Mouse (Mus musculus) G1E (cell line): ENCODE data around the gene Fbxo33. TPM values are rescaled to one million over a fixed set of nuclear protein-coding genes. Genes with fewer than 3 reads are reported as not detected.

ENCODE experiments used
- ATAC-seq: 2 replicates; pipeline ENCODE4 v1.8.0; 2016; ENCODE audit warnings: mild to moderate bottlenecking; ENCODE audit not compliant: insufficient number of reproducible peaks, poor library complexity, low FRiP score, severe bottlenecking; ENCODE audit errors: extremely low read depth
- DNase-seq: peaks from one replicate; pipeline ENCODE4 v3.0.0; 2012; ENCODE audit warnings: low spot score
- H3K27me3 ChIP-seq: 2 replicates; pipeline ENCODE4 v1.6.1; 2012; ENCODE audit warnings: mild to moderate bottlenecking, low read length, inconsistent platforms; ENCODE audit not compliant: insufficient read depth
- H3K36me3 ChIP-seq: replicated peaks from 2 replicates; pipeline ENCODE3; 2012; ENCODE audit warnings: mild to moderate bottlenecking, inconsistent platforms
- H3K4me1 ChIP-seq: 2 replicates; pipeline ENCODE4 v1.6.1; 2012; ENCODE audit warnings: low read depth, low read length, inconsistent platforms, mixed read lengths; ENCODE audit not compliant: insufficient read depth
- H3K4me3 ChIP-seq: 2 replicates; pipeline ENCODE4 v1.5.1; 2012; ENCODE audit warnings: low read depth, mild to moderate bottlenecking, inconsistent platforms, low read length, moderate library complexity, mixed read lengths
- H3K9me3 ChIP-seq: replicated peaks from 2 replicates; pipeline ENCODE4 v1.6.1; 2012; ENCODE audit warnings: inconsistent platforms
- CTCF ChIP-seq: IDR thresholded peaks from 2 replicates; pipeline ENCODE4 v1.5.1; 2012; ENCODE audit warnings: low read depth, low read length, inconsistent platforms, mixed read lengths
- GATA1 ChIP-seq: IDR thresholded peaks from 2 replicates; pipeline ENCODE4 v1.6.1; 2012; ENCODE audit warnings: borderline replicate concordance, low read length, inconsistent platforms, mixed read lengths
- GATA2 ChIP-seq: IDR thresholded peaks from 2 replicates; pipeline ENCODE4 v1.6.1; 2012; ENCODE audit warnings: low read depth, low read length, inconsistent platforms, borderline replicate concordance
- POLR2AphosphoS5 ChIP-seq: IDR thresholded peaks from 2 replicates; pipeline ENCODE4 v1.6.1; 2012; ENCODE audit warnings: low read depth, low read length, inconsistent platforms; ENCODE audit not compliant: insufficient replicate concordance
- TAL1 ChIP-seq: conservative IDR thresholded peaks from 2 replicates; pipeline ENCODE4 v1.6.1; 2012; ENCODE audit warnings: low read depth, low read length, inconsistent platforms, mixed read lengths
- polyA plus RNA-seq: library from polyadenylated mRNA; stranded (reverse); fragments of >175 nt; gene quantifications from 2 replicates; pipeline ENCODE4 v1.2.3, GENCODE M21; 2012
- total RNA-seq, 2 experiments: library from RNA; stranded (forward) in 1 of 2; stranded (reverse) in 1 of 2; fragments of 200-1000 nt in 1 of 2; fragments of >200 nt in 1 of 2; fragmentation: Nextera tagmentation in 1 of 2; gene quantifications; 2 replicates each; pipeline ENCODE4 v1.2.3; 2014 to 2017

The Fbxo33 gene
- total and polyA plus RNA-seq, 3 experiments: 6.1 to 37.4 (median 31.2) TPM

DNA sequence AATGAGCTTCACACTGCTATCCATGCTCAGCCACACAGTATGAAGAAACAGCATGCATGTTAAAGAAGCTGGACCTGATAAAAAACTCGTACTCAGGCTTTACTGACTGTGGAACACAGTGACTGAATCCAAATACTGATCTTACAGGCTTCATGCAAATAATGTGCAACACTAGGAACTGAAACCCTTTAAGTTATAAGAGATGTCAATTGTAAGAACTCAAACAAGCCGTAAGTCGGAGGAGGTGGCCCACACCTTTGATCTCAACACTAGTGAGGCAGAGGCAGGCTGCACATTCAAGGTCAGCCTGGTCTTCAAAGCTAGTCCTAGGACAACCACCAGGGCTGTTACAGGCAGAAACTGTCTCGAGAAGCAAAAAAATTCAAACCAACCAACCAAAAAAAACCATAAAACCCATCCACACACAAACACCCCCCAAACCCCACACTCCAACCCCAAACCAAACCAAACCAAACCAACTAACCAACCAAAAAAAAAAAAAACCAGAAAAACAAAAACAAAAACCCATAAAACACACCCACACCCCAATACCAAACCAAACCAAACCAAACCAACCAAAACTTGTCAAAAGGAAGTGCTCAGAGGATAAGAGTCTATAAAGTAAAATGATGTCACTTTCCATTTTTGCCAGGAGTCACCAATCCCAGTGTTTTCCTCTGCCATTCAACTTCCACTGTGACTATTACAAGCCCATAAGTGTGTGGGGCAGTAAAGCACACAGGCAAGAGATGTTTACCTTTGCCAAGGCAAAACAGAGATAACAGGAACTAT lies 13.1 kb downstream of the Fbxo33 start:
- ATAC-seq: no peak
- no peak for DNase-seq

GRCm38 (mm10) chr12:59205571-59205970 lies 14.0 kb downstream of the Fbxo33 start:
- DNase-seq (no peak), ATAC-seq (no peak)
- Histone ChIP-seq H3K9me3 (no peaks in the 10 kb centered on the region), H3K4me1 (peaks cover 26% of the 10 kb centered on the region), H3K4me3 (no peak overlapping the region), H3K27me3 (no peaks in the 10 kb centered on the region), H3K36me3 (peaks cover 36% of the 10 kb centered on the region)
- TF ChIP-seq GATA1 (no peak), TAL1 (no peak)

More for the DNA sequence above, 13.1 kb downstream of the Fbxo33 start:
- Histone ChIP-seq H3K4me1 (peaks cover 26% of the 10 kb centered on the region), H3K4me3 (no peak overlapping the region; the same call in 1 of the 2 replicates), H3K9me3 (no peaks in the 10 kb centered on the region), H3K27me3 (no peaks in the 10 kb centered on the region), H3K36me3 (peaks cover 30% of the 10 kb centered on the region)
- no peak for TF ChIP-seq GATA1
- TF ChIP-seq POLR2AphosphoS5: no peak

DNA sequence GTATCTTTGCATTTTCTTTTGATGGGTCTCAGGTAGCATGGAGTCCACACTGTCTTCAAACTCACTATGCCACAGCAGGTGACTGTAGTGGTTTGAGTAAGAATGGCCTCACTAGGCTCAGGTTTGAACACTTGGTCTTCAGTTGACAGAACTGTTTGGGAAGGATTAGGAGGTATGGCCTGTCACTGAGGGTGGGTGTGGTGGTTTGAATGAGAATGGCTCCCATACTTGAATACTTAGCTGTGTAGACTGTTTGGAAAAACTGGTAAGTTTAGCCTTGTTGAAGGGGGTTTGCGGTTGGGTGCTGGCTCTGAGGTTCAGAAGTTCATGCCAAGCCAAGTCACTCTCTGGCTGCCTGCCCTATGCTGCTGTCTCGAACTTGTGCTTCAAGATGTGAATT lies 20.2 kb downstream of the Fbxo33 start:
- H3K4me1 ChIP-seq: peaks cover 13% of the 10 kb centered on the region
- ATAC-seq (no peak), DNase-seq (no peak)
- no peak for TF ChIP-seq GATA1
- TF ChIP-seq GATA2: no peak
- no peak for TF ChIP-seq CTCF
- TF ChIP-seq TAL1: no peak
- no peak for TF ChIP-seq POLR2AphosphoS5
- no peak overlapping the region for H3K4me3 ChIP-seq
- H3K9me3 ChIP-seq: no peaks in the 10 kb centered on the region
- no peaks in the 10 kb centered on the region for H3K27me3 ChIP-seq
- peaks cover 61% of the 10 kb centered on the region for H3K36me3 ChIP-seq

- Histone ChIP-seq H3K9me3 (no peaks in the 10 kb centered on the region), H3K4me3 (no peak overlapping the region), H3K36me3 (peaks cover 57% of the 10 kb centered on the region), H3K27me3 (no peaks in the 10 kb centered on the region), H3K4me1 (peaks cover 17% of the 10 kb centered on the region)
- DNase-seq (no peak), ATAC-seq (no peak)
- TF ChIP-seq POLR2AphosphoS5 (no peak), GATA1 (no peak), GATA2 (no peak), CTCF (no peak), TAL1 (no peak)
Observed at GRCm38 (mm10) chr12:59198750-59199149, 20.8 kb downstream of the Fbxo33 start.

- Histone ChIP-seq H3K36me3 (peaks cover 61% of the 10 kb centered on the region), H3K9me3 (no peaks in the 10 kb centered on the region), H3K4me1 (peaks cover 21% of the 10 kb centered on the region), H3K4me3 (no peak overlapping the region), H3K27me3 (no peaks in the 10 kb centered on the region)
- ATAC-seq (no peak), DNase-seq (no peak)
- no peak for TF ChIP-seq GATA1
- TF ChIP-seq CTCF: no peak
- no peak for TF ChIP-seq TAL1
- no peak for TF ChIP-seq POLR2AphosphoS5
- no peak for TF ChIP-seq GATA2
Observed at GRCm38 (mm10) chr12:59195941-59196340, 23.6 kb downstream of the Fbxo33 start.

GRCm38 (mm10) chr12:59195065-59195464 lies 24.5 kb downstream of the Fbxo33 start:
- H3K27me3 ChIP-seq: no peaks in the 10 kb centered on the region
- no peak overlapping the region for H3K4me3 ChIP-seq
- DNase-seq (no peak), ATAC-seq (no peak)
- no peak for TF ChIP-seq POLR2AphosphoS5
- TF ChIP-seq GATA2: no peak
- no peak for TF ChIP-seq GATA1
- no peak for TF ChIP-seq TAL1
- no peak for TF ChIP-seq CTCF
- H3K36me3 ChIP-seq: peaks cover 64% of the 10 kb centered on the region
- H3K9me3 ChIP-seq: no peaks in the 10 kb centered on the region
- peaks cover 21% of the 10 kb centered on the region for H3K4me1 ChIP-seq
